Mouse (Mus musculus): ENCODE data around the gene Thpo.

Gene Thpo

DNA sequence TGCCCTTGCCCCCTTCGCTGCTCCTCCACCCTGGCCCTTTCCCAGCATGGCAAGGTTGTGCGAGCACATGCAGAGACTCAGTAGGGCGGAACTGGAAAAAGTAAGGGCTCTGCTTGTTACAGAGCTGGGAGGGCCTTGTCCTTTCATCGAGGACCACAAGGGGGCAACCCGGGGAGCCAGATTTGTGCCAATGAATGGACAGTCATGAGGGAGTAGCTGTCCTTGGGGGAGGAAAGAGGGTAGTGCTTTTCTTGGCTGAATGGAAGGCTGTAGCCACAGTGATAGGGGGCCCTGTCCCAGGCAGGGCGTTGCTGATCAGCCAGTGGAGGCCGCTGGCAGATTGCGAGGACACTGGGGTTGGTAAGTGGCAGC lies 31.8 kb downstream of the Thpo start:
- peak; percentile 87 for DNase-seq

DNA sequence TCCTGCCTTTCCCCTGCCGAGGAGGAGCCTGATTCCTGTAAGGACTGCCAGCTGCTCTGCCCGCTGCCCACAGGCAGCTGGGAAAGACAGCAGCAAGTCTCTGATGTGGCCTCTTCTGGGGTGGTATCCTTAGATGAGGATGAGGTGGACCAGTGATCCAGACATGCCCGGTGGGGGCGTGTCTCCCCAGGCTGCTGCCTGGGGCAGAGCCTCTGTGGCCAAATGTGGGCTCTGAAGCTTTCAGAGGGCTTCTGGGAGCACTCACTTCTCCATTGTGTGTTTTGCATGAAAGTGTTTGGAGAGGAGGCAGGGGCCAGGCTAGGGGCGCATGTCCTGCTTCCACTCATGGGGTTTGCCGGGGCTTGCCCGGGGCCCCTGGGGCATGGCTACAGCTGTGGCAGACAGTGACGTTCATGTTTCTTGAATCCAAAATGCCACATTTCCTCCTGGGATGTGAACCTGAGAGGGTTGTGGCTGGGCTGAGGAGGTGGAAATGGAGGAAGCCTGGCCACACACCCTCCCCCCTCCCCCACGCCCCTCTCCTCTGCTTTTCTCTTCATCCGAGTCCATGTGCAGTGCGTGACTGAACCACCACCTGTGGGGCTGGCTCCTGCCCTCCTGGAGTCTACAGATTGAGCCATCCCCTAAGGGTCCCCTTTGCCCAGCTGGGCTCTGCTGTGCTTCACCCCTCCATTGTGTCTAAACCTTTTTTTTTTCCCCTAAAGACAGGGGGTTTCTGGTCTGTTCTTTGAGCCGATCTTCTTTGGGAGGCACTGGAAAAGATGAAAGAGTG lies 32.4 kb downstream of the Thpo start:
- no peak for DNase-seq

DNA sequence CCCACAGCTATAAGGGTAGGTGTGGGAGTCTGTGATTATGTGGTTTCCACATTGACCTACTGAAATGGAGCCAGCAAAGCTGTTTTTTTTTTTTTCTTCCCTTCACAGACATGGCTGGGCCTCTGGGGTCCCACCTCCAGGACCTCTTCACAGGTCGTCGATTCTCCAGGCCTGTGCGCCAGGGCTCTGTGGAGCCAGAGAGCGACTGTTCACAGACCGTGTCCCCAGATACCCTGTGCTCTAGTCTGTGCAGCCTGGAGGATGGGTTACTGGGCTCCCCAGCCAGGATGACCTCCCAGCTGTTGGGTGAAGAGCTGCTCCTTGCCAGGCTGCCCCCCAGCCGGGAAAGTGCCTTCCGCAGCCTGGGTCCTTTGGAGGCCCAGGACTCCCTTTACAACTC lies 33.0 kb downstream of the Thpo start:
- no peak for DNase-seq

DNA sequence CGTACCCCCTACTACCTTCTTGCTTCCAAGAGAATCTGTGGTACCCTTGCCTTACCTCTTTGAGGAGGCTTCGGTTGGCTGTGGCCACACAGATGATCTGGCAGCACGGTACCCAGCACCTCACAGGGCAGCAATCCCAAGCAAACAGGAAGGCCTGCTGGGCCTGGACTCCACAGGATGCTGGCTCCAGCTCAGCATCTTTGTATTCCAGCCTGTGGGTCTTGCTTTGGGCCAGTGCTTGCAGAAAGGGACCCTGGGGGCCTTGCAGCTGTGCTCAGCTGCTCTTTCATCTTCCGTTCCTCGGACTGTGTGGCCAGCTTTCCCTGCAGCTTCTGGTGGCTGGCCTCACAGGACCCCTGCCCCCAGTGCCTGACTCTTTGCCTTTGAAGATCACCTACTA lies 34.3 kb downstream of the Thpo start:
- no peak for DNase-seq

DNA sequence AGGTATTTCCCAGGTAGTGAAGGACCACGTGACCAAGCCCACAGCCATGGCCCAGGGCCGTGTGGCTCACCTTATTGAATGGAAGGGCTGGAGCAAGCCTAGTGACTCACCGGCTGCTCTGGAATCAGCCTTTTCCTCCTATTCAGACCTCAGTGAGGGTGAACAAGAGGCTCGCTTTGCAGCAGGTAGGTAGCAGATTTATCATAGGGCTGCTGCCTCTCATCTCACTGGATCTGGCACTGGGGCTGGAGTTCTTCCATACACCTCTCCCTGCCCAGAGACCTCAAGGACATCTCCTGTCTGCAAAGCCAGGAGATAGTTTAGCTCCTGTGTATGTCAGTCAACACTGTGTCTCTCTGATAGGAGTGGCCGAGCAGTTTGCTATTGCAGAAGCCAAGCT lies 35.0 kb downstream of the Thpo start:
- DNase-seq, result no peak

DNA sequence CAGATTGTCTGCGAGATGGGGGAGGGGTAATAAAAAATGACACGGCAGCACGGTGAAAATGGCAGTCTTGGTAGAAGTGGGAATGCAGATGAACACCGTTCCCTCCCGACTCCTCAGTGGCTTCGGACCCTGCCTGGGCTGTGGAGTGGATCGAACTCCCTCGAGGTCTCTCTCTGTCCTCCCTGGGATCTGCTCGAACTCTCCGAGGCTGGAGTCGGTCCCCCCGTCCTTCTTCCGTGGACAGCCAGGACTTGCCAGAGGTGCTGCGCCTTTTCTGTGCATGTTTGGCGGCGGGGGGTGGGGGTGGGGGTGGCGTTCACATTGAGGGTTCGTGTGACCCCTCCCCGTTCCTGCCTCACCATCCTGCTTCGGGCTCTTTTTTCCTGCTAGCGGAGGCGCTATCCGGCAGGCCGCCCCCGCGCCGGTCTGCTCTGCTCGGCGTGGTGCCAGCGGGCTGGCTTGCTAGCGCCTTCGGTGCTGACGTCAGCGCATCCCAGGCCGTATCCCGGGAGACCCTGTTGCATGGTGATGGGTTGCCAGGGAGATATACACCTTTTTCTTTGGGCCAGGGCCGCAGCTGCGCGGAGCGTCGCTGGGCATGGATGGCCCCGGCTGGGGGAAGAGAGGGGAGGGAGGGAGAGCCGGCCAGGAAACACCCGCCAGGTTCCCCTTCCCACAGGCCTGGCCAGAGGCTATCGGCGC lies 38.5 kb downstream of the Thpo start:
- DNase-seq, result peak; percentile 70

DNA sequence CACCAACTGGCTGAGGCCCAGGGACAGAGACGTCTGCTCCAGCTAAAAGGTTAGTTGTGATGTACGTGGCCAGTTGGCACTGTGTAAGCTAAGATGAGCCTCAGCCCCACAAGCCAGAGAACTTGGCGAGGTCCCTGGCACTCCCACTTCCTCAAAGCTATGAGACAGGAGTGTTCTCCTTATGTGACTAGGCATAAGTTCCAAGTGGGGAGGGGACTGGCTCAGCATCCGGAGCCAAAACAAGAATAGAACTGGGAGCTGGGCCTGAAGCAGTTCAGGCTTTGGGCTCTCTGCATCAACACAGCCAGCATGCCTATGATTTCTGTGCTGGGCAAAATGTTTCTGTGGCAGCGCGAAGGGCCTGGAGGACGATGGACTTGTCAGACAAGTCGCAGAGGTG lies 39.5 kb downstream of the Thpo start:
- no peak for DNase-seq

DNA sequence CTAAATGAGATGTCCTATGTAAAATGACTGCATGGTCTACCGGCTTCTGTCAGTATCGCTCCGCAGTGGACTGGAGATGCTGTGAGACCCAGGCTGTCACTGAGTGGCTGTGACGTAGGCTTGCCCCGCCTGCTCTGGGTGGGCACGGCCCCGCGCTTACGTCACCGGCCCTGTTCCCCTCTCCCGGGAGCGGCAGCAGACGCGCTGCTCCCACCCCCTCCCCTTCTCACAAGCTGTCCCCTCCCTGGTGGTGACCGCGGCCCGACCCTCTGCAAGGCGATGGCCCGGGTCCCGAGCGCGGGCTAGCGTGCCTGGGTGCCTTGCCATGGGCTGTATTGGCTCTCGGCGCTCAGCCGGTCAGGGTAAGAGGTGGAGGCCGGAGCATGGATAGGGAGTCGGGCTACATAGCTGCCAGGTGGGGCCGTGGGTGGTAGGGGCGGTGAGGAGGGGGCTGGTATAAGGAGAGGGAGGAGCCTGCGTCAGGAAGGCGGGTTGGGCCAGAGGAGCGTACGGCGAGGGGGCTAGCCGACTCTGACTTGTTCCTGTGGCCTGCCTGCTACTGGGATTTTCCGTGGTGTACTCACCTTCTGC lies 41.1 kb downstream of the Thpo start, which contains the start of gene Fam131a:
Gene Fam131a, plus strand, starts transcription at position 131 of the 591 bp plus-strand sequence.
- DNase-seq, result peak; percentile 89

DNA sequence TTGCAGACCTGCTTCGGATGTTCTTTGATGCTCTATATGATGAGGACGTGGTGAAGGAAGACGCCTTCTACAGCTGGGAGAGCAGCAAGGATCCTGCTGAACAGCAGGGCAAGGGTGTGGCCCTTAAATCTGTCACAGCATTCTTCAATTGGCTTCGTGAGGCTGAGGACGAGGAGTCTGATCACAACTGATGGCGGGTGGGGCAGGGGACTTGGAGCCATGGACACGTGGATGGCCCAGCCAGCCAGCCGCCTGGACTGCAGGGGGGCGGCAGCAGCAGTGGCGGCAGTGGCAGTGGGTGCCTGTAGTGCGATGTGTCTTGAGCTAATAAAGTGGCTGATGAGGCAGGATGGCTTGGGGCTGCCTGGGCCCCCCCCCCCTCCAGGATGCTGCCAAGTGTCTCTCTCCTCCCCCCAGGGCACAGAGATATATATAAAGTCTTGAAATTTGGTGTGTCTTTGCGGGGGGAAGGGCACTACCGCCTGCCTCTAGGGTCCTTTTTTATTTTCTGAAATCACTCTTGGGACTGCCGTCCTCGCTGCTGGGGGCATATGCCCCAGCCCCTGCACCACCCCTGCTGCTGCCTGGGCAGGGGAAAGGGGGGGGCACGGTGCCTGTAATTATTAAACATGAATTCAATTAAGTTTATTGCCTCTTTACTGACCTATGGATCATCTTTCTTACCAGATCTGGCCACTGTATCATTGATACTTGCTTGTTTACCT lies 41.9 kb downstream of the Thpo start:
- DNase-seq, result no peak

DNA sequence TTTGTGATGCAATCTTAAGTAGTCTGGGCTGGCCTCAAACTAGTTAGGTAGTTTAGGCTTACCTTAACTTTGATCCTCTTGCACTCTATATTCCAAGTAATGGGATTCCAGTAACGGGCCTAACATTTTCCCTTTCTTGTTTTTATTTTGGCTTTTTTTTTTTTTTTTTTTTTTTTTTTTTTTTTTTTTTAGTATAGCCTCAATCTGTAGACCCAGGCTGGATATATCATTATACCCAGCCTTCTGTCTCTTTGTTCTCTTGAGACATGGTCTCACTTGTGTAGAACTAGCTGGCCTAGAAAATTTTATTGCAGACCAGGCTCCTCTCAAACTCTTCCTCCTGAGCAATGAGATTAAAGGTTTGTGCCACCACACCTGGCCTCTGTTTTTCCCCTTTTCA lies 42.7 kb downstream of the Thpo start:
- DNase-seq, result no peak

DNA sequence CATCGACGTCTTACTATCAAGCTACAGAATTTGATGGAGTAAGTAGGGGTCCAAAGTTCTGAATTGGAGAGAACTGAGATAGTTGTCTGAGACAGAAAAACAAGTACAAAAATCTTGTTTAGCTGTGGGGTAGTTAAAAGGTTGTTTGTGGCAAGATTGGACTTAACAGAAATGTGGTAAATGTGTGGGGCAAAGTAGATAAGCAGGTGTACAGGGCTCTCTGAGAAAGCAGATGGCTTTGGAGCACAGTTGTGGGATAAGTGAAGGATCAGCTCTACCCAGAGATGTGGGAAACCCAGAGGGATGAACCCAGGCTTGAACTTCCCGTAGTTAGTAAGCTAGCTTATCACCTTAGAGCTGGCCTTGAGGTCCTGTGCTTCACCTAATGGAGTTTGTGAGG lies 43.5 kb downstream of the Thpo start:
- no peak for DNase-seq

DNA sequence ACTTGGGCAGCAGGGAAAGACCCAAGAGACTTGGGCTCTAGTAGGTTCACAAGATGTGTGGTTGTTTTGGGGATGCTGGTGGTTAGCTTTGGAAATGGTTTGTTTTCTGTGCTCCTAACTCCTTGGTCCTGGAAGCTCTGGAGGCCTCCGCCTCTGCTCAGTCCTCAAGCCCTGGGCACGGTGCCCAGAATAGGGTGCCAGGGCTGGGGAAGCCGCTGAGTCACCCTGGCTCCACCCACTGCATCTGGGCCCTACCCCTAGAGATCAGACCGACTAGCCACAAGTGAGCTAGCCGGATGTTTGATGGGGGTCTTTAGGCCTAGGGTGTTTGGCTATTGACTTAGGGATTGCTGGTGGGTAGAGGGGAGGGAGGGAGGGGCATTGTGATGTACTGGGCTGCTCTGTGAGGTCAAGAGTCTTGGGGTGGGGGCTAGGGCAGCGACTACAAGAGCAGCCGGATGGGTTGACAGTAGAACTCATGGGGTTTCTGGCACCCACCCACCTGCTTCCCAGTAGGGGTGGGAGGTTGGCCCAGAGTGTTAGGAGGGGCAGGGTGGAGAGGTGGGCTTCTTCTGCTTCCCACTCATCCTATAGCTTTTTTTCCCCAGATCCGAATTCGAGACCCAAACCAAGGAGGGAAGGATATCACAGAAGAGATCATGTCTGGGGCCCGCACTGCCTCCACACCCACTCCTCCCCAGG lies 56.2 kb downstream of the Thpo start:
- peak; percentile 68 for DNase-seq

DNA sequence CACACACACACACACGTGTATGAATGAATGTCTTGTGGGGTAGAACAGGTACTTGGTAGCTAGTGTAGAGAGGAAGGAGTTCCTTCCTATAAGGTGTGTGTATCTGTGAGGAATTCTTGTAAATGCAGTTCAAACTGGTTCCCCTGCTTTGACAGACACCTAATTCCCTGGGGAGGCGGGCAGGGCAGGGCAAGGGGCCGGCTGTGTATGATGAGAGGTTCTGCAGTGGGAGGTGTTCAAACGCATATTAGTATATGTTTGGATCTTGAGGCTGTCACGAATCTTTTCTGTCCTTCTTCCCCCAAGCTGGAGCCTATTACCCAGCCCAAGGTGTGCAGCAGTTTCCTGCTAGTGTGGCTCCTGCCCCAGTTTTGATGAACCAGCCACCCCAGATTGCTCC lies 56.9 kb downstream of the Thpo start:
- DNase-seq, result no peak

DNA sequence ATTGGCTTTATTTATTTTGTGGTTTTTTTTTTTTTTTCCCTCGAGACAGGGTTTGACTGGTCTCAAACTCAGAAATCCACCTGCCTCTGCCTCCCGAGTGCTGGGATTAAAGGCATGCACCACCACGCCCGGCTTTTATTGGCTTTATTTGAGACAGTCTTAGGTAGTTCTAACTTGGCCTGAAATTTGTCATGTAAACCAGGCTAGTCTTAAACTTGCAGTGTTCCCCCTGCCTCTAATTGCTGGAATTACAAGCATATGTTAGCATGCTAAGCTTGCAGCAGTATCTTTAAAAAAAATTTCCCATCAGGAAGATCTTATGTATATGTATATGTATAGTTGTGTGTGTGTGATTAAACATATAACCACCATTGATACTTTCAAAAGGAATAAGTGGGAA lies 57.6 kb downstream of the Thpo start:
- no peak for DNase-seq

DNA sequence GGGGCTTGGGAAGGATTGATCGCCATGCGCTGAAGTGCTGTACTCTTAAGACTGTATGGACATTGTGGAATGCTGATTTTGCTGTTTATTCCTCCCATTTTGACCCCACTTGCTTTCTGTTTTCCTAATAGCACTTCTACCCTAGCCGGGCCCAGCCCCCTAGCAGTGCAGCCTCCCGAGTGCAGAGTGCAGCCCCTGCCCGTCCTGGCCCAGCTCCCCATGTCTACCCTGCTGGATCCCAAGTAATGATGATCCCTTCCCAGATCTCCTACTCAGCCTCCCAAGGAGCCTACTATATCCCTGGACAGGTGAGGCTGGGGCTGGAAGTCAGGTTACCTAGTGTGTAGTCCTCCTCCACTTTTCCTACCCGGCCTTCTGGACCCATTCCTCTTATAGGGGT lies 59.1 kb downstream of the Thpo start:
- DNase-seq, result no peak

Measured in liver (tissue).